ENCODE assay signal across 21 mouse cellular contexts in the genomic region with DNA sequence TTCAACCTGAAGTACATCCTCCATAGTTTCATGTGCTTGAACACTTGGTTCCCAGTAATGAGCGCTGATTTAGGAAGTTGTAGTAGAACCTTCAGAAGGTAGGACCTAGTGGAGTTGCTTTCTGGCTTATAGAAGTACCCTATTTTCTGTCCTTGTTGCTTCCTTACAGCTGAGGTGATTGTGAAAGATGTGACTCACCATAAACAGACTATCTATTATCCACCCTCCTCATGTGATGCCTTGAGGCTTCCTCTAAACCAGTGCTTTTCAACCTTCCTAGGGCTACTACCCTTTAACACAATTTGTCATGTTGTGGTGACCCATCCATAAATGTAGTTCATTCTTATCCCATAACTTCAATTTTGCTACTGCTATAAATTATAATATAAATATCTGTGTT.
"Had no signal": no experiment of that assay in that cellular context is flagged by ENCODE, and none has a peak within 500 bp of the region (broad histone marks: within the 10 kb centered on the region; RNA-seq: fewer than 3 reads in every experiment).

No protein-coding gene starts in this region.

- DNase-seq: gastrocnemius, adult 2 months; gastrocnemius, postnatal 10 days; gastrocnemius, postnatal 36 days; heart, adult 11 months; heart, postnatal 10 days; heart, postnatal 4 days; kidney, adult 18-20 months; kidney, adult 8-10 months; kidney, postnatal 10 days; kidney, postnatal 25 days; kidney, postnatal 4 days; left cerebral cortex, postnatal 4 days had no signal

- H3K36me3 ChIP-seq: heart, embryonic 10.5 days; heart, embryonic 12.5 days; hindbrain, embryonic 10.5 days; hindbrain, embryonic 12.5 days; intestine, embryonic 15.5 days; limb, embryonic 13.5 days; limb, embryonic 15.5 days; liver, embryonic 12.5 days had no signal

- H3K4me3 ChIP-seq: gastrocnemius, adult 2 months; heart, embryonic 10.5 days; heart, embryonic 12.5 days; hindbrain, embryonic 10.5 days; hindbrain, embryonic 12.5 days; intestine, embryonic 15.5 days; layer of hippocampus, adult 2 months; limb, embryonic 13.5 days; limb, embryonic 15.5 days; liver, embryonic 12.5 days had no signal

- H3K27me3 ChIP-seq: heart, embryonic 12.5 days; hindbrain, embryonic 12.5 days; intestine, embryonic 15.5 days; limb, embryonic 13.5 days; limb, embryonic 15.5 days; liver, embryonic 12.5 days had no signal
